In the genomic region with DNA sequence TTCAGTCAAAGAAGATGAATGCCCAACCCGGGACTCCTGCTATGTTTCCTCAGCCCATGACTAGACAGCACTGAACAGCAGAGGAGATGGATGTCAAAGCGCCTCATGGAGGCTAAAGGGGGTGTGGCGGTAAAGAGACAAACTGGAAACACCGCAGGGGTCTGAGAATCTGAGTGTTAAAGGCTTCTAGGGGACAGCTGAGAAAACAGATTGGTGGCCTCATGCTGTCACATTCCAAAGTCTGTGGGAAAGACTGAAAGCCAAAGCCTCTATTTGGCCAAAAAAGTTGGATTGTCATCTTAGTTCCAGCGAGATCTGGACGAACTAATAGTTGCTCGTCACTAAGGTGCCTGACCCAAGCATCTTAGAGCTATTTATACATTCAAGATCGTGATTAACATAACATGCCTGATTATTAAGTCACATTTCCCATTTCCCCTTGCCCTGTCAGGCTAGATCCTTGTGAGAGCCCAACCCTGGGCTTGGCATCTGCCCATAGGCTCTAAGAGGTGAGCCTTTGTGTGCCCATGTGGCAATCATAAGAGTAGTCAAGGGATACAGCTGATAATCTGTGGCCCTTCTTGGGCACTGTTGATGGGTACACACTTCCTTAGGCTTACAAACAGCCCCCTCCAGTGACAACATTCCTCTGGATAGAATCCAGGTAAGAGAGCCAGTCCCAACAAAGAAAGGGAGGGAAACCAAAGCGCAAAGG, we compare ENCODE assay signal across 13 mouse cellular contexts. TPM values are rescaled to one million over a fixed set of nuclear protein-coding genes. Genes with fewer than 3 reads are reported as not detected.
A peak's percentile ranks its signal among the peaks of the same experiment; 100 is the strongest.
DNase-seq lines count a peak whose midpoint lies in the region; ATAC-seq and TF ChIP-seq lines count a peak whose summit lies in the region.
"Had no signal": no experiment of that assay in that cellular context is flagged by ENCODE, and none has a peak within 500 bp of the region (broad histone marks: within the 10 kb centered on the region; RNA-seq: fewer than 3 reads in every experiment).

No protein-coding gene starts in this region.

- H3K4me2 ChIP-seq in embryonic facial prominence, embryonic 15.5 days (replicated peaks) = no peak overlapping the region

- no peak overlapping the region for H3K4me3 ChIP-seq in embryonic facial prominence, embryonic 15.5 days (replicated peaks)
- H3K4me3 ChIP-seq in embryonic facial prominence, embryonic 10.5 days = no peak overlapping the region
- H3K4me3 ChIP-seq in cortical plate, adult 2 months (ENCODE audit: insufficient read depth, low read length) = no peak overlapping the region

- DNase-seq in embryonic facial prominence, embryonic 10.5 days (ENCODE audit: low spot score) = no peak
- DNase-seq in kidney, postnatal 10 days = peak; percentile 22
- no peak for DNase-seq in kidney, adult 9 months
- DNase-seq in lung, postnatal 4 days = peak; percentile 51 to 79
- DNase-seq in ovary, postnatal 36 days (ENCODE audit: low spot score) = no peak
- DNase-seq: kidney, postnatal 14 days had no signal

- no peaks in the 10 kb centered on the region for H3K4me1 ChIP-seq in embryonic facial prominence, embryonic 15.5 days
- H3K4me1 ChIP-seq in embryonic facial prominence, embryonic 10.5 days = no peaks in the 10 kb centered on the region
- no peaks in the 10 kb centered on the region for H3K4me1 ChIP-seq in cortical plate, adult 2 months (ENCODE audit: control insufficient read depth, insufficient read depth, low read length)

- WGBS in embryonic facial prominence, embryonic 15.5 days = 85% methylated on average over 9 of the region's 9 CpGs
- WGBS in embryonic facial prominence, embryonic 10.5 days = 84% methylated on average over 9 of the region's 9 CpGs

- no peak overlapping the region for H3K9ac ChIP-seq in embryonic facial prominence, embryonic 15.5 days

- no peaks in the 10 kb centered on the region for H3K27me3 ChIP-seq in embryonic facial prominence, embryonic 15.5 days
- H3K27me3 ChIP-seq in embryonic facial prominence, embryonic 10.5 days (replicated peaks; ENCODE audit: low read depth, poor library complexity, severe bottlenecking) = no peaks in the 10 kb centered on the region

- TF ChIP-seq POLR2A in cortical plate, adult 2 months (IDR thresholded peaks at IDR 0.05; ENCODE audit: extremely low read depth, insufficient read depth, low read length) = no peak

- no peaks in the 10 kb centered on the region for H3K9me3 ChIP-seq in embryonic facial prominence, embryonic 15.5 days (replicated peaks)
- H3K9me3 ChIP-seq in embryonic facial prominence, embryonic 10.5 days = no peaks in the 10 kb centered on the region

- no peak for TF ChIP-seq CTCF in cortical plate, adult 2 months (IDR thresholded peaks at IDR 0.05; ENCODE audit: extremely low read depth, insufficient read depth, low read length)

- no peak for ATAC-seq in embryonic facial prominence, embryonic 15.5 days (ENCODE audit: insufficient number of reproducible peaks, low FRiP score, low TSS enrichment, low read depth)
- ATAC-seq in granulocyte monocyte progenitor cell, adult 5-6 weeks (replicated peaks; ENCODE audit: poor library complexity, severe bottlenecking) = no peak
- ATAC-seq: forebrain, embryonic 16.5 days had no signal

- peaks cover 99% of the 10 kb centered on the region for H3K36me3 ChIP-seq in embryonic facial prominence, embryonic 15.5 days
- peaks cover 100% of the 10 kb centered on the region for H3K36me3 ChIP-seq in embryonic facial prominence, embryonic 10.5 days (replicated peaks)

- 0 out of 2 replicates have a peak overlapping the region, but pooled peaks have one; percentile 17 for H3K27ac ChIP-seq in embryonic facial prominence, embryonic 15.5 days (replicated peaks)
- no peak overlapping the region for H3K27ac ChIP-seq in embryonic facial prominence, embryonic 10.5 days (replicated peaks)
- H3K27ac ChIP-seq in cortical plate, adult 2 months (ENCODE audit: insufficient read depth, low read length) = peak overlapping the region; percentile 70

RNA-seq across cellular contexts. Expression of gene Poldip2, which starts 11.4 kb away (rescaled TPM):
- 167 and 170 TPM in 2 replicates for polyA plus RNA-seq in embryonic facial prominence, embryonic 15.5 days (2015; fragmentation: Nextera tagmentation; extraction: Ambion mirVana)
- polyA plus RNA-seq in embryonic facial prominence, embryonic 10.5 days (2016; fragmentation: Nextera tagmentation; extraction: Ambion mirVana) = 175 and 178 TPM in 2 replicates
- polyA plus RNA-seq in cortical plate, adult 2 months (2012; rRNA removed) = 113 and 127 TPM in 2 replicates
- 61.3 and 68.8 TPM in 2 replicates for total RNA-seq in granulocyte monocyte progenitor cell, adult 5-6 weeks (2014; fragmentation: Nextera tagmentation)
- 64.5 and 85.8 TPM in 2 replicates for total RNA-seq in granulocyte monocyte progenitor cell, adult 5-6 weeks (2017)

RNA-seq across cellular contexts. Expression of gene Tmem199, which starts 11.4 kb away (rescaled TPM):
- 41.5 and 45.1 TPM in 2 replicates for polyA plus RNA-seq in embryonic facial prominence, embryonic 15.5 days (2015; fragmentation: Nextera tagmentation; extraction: Ambion mirVana)
- polyA plus RNA-seq in embryonic facial prominence, embryonic 10.5 days (2016; fragmentation: Nextera tagmentation; extraction: Ambion mirVana) = 75.9 and 76.0 TPM in 2 replicates
- polyA plus RNA-seq in cortical plate, adult 2 months (2012; rRNA removed) = 57.8 and 62.4 TPM in 2 replicates
- total RNA-seq in granulocyte monocyte progenitor cell, adult 5-6 weeks (2014; fragmentation: Nextera tagmentation) = 21.9 and 36.8 TPM in 2 replicates
- total RNA-seq in granulocyte monocyte progenitor cell, adult 5-6 weeks (2017) = 25.5 and 29.9 TPM in 2 replicates

RNA-seq across cellular contexts. Expression of gene Tnfaip1, which starts 12.7 kb away (rescaled TPM):
- polyA plus RNA-seq in embryonic facial prominence, embryonic 15.5 days (2015; fragmentation: Nextera tagmentation; extraction: Ambion mirVana) = 79.6 and 80.7 TPM in 2 replicates
- 91.6 and 92.4 TPM in 2 replicates for polyA plus RNA-seq in embryonic facial prominence, embryonic 10.5 days (2016; fragmentation: Nextera tagmentation; extraction: Ambion mirVana)
- 38.2 and 38.9 TPM in 2 replicates for polyA plus RNA-seq in cortical plate, adult 2 months (2012; rRNA removed)
- total RNA-seq in granulocyte monocyte progenitor cell, adult 5-6 weeks (2014; fragmentation: Nextera tagmentation) = 13.2 and 15.1 TPM in 2 replicates
- 3.3 and 5.6 TPM in 2 replicates for total RNA-seq in granulocyte monocyte progenitor cell, adult 5-6 weeks (2017)

RNA-seq across cellular contexts. Expression of gene Ift20, which starts 12.8 kb away (rescaled TPM):
- polyA plus RNA-seq in embryonic facial prominence, embryonic 15.5 days (2015; fragmentation: Nextera tagmentation; extraction: Ambion mirVana) = 187 TPM in 2 replicates
- polyA plus RNA-seq in embryonic facial prominence, embryonic 10.5 days (2016; fragmentation: Nextera tagmentation; extraction: Ambion mirVana) = 84.2 and 95.2 TPM in 2 replicates
- polyA plus RNA-seq in cortical plate, adult 2 months (2012; rRNA removed) = 100 and 101 TPM in 2 replicates
- 81.0 and 106 TPM in 2 replicates for total RNA-seq in granulocyte monocyte progenitor cell, adult 5-6 weeks (2014; fragmentation: Nextera tagmentation)
- 138 and 194 TPM in 2 replicates for total RNA-seq in granulocyte monocyte progenitor cell, adult 5-6 weeks (2017)

RNA-seq across cellular contexts. Expression of gene Sebox, which starts 20.2 kb away (rescaled TPM):
- polyA plus RNA-seq in embryonic facial prominence, embryonic 15.5 days (2015; fragmentation: Nextera tagmentation; extraction: Ambion mirVana) = 0.17 TPM in 1 of 2 replicates, not detected in the other
- not detected in 2 replicates for polyA plus RNA-seq in embryonic facial prominence, embryonic 10.5 days (2016; fragmentation: Nextera tagmentation; extraction: Ambion mirVana)
- 3.3 and 4.3 TPM in 2 replicates for polyA plus RNA-seq in cortical plate, adult 2 months (2012; rRNA removed)
- not detected in 2 replicates for total RNA-seq in granulocyte monocyte progenitor cell, adult 5-6 weeks (2014; fragmentation: Nextera tagmentation)
- not detected in 2 replicates for total RNA-seq in granulocyte monocyte progenitor cell, adult 5-6 weeks (2017)
- total RNA-seq: gastrocnemius, postnatal 4 days; hematopoietic stem cell, adult 5-6 weeks had no signal
- polyA plus RNA-seq: embryonic facial prominence, embryonic 11.5 days had no signal

Comparison
In these comparisons a context has a peak if more than half of its experiments do, and no peak if none do; other contexts are left out.
1. DNase-seq: peak in kidney, postnatal 10 days (single experiment) and lung, postnatal 4 days (2 of 2); none in embryonic facial prominence, embryonic 10.5 days (single experiment), kidney, adult 9 months (single experiment) and ovary, postnatal 36 days (single experiment).